Mouse (Mus musculus): ENCODE results near the gene Lmtk3. TPM values are rescaled to one million over a fixed set of nuclear protein-coding genes. Genes with fewer than 3 reads are reported as not detected.

The Lmtk3 gene
- total and polyA plus RNA-seq, 2 experiments from 2014 or later, result 12.5 to 144 TPM

- 75% methylated on average over 4 of the region's 4 CpGs for WGBS
- ATAC-seq (no peak), DNase-seq (no peak)
- no peak for TF ChIP-seq CTCF (IDR thresholded peaks at IDR 0.05; ENCODE audit: low read depth)
- H3K27ac ChIP-seq (ENCODE audit: low read depth, low read length), result no peak overlapping the region
- no peaks in the 10 kb centered on the region for H3K27me3 ChIP-seq (ENCODE audit: insufficient read depth, low read length)
- peaks cover 2% of the 10 kb centered on the region; the same call in 1 of the 2 replicates for H3K36me3 ChIP-seq (ENCODE audit: insufficient read depth)
- no peak overlapping the region for H3K9ac ChIP-seq
- no peak overlapping the region for H3K4me3 ChIP-seq (ENCODE audit: low read depth, low read length)
- peaks cover 12% of the 10 kb centered on the region for H3K4me1 ChIP-seq (ENCODE audit: insufficient read depth)
- no peaks in the 10 kb centered on the region for H3K9me3 ChIP-seq (ENCODE audit: low read length)
- no peak overlapping the region for H3K4me2 ChIP-seq (ENCODE audit: low read depth)
These were observed 1.3 kb upstream of the Lmtk3 start for GRCm38 (mm10) chr7:45782271-45782670.

- 12% methylated on average over 20 of the region's 20 CpGs for WGBS
- Histone ChIP-seq H3K27me3 (ENCODE audit: insufficient read depth, low read length) (no peaks in the 10 kb centered on the region), H3K27ac (ENCODE audit: low read depth, low read length) (peak within 1 kb of the TSS; percentile 98), H3K4me1 (ENCODE audit: insufficient read depth) (peaks cover 12% of the 10 kb centered on the region), H3K36me3 (ENCODE audit: insufficient read depth) (peaks cover 27% of the 10 kb centered on the region), H3K9me3 (ENCODE audit: low read length) (no peaks in the 10 kb centered on the region), H3K4me2 (ENCODE audit: low read depth) (peak within 1 kb of the TSS; percentile 83), H3K9ac (peak within 1 kb of the TSS; percentile 93), H3K4me3 (ENCODE audit: low read depth, low read length) (peak within 1 kb of the TSS; percentile 93)
- peak; percentile 98 for DNase-seq
- ATAC-seq, result peak; percentile 78
- TF ChIP-seq CTCF (IDR thresholded peaks at IDR 0.05; ENCODE audit: low read depth), result no peak
These were observed 1.2 kb downstream of the Lmtk3 start, which contains the start of gene Sult2b1 for GRCm38 (mm10) chr7:45784524-45785372. Gene Sult2b1 (minus strand): TSS chr7:45784669.

- peaks cover 35% of the 10 kb centered on the region for H3K36me3 ChIP-seq (ENCODE audit: insufficient read depth)
- TF ChIP-seq CTCF (IDR thresholded peaks at IDR 0.05; ENCODE audit: low read depth), result peak; percentile 21; the same call in 1 of the 2 replicates
- WGBS, result under 1% methylated on average over 39 of the region's 42 CpGs
- DNase-seq (peak; percentile 71), ATAC-seq (peak; percentile 25)
- no peaks in the 10 kb centered on the region for H3K27me3 ChIP-seq (ENCODE audit: insufficient read depth, low read length)
- peak overlapping the region; percentile 83 for H3K4me2 ChIP-seq (ENCODE audit: low read depth)
- H3K4me1 ChIP-seq (ENCODE audit: insufficient read depth), result peaks cover 12% of the 10 kb centered on the region
- H3K27ac ChIP-seq (ENCODE audit: low read depth, low read length), result peak overlapping the region; percentile 98
- H3K9me3 ChIP-seq (ENCODE audit: low read length), result no peaks in the 10 kb centered on the region
- peak overlapping the region; percentile 93 for H3K9ac ChIP-seq
- H3K4me3 ChIP-seq (ENCODE audit: low read depth, low read length), result peak overlapping the region; percentile 93
These were observed 2.0 kb downstream of the Lmtk3 start for GRCm38 (mm10) chr7:45785388-45786135.

GRCm38 (mm10) chr7:45786136-45786578 lies 2.6 kb downstream of the Lmtk3 start:
- peak overlapping the region; percentile 83 for H3K4me2 ChIP-seq (ENCODE audit: low read depth)
- no peaks in the 10 kb centered on the region for H3K27me3 ChIP-seq (ENCODE audit: insufficient read depth, low read length)
- H3K27ac ChIP-seq (ENCODE audit: low read depth, low read length), result peak overlapping the region; percentile 98
- H3K9me3 ChIP-seq (ENCODE audit: low read length), result no peaks in the 10 kb centered on the region
- peak; percentile 78 for DNase-seq
- peak overlapping the region; percentile 93 for H3K4me3 ChIP-seq (ENCODE audit: low read depth, low read length)
- peak overlapping the region; percentile 93 for H3K9ac ChIP-seq
- peak; percentile 18 for ATAC-seq
- peaks cover 12% of the 10 kb centered on the region for H3K4me1 ChIP-seq (ENCODE audit: insufficient read depth)
- no peak for TF ChIP-seq CTCF (IDR thresholded peaks at IDR 0.05; ENCODE audit: low read depth)
- whole genome bisulfite sequencing, result under 1% methylated on average over 14 of the region's 14 CpGs
- H3K36me3 ChIP-seq (ENCODE audit: insufficient read depth), result peaks cover 41% of the 10 kb centered on the region

- 0 out of 2 replicates have a peak overlapping the region, but pooled peaks have one; percentile 98 for H3K27ac ChIP-seq (ENCODE audit: low read depth, low read length)
- no peak for TF ChIP-seq CTCF (IDR thresholded peaks at IDR 0.05; ENCODE audit: low read depth)
- peak overlapping the region; percentile 83 for H3K4me2 ChIP-seq (ENCODE audit: low read depth)
- H3K27me3 ChIP-seq (ENCODE audit: insufficient read depth, low read length), result no peaks in the 10 kb centered on the region
- no peaks in the 10 kb centered on the region for H3K9me3 ChIP-seq (ENCODE audit: low read length)
- WGBS, result 16% methylated on average over 17 of the region's 17 CpGs
- H3K4me3 ChIP-seq (ENCODE audit: low read depth, low read length), result peak overlapping the region; percentile 93
- H3K4me1 ChIP-seq (ENCODE audit: insufficient read depth), result peaks cover 12% of the 10 kb centered on the region
- H3K36me3 ChIP-seq (ENCODE audit: insufficient read depth), result peaks cover 48% of the 10 kb centered on the region
- DNase-seq (peak; percentile 71), ATAC-seq (peak; percentile 38)
- H3K9ac ChIP-seq, result peak overlapping the region; percentile 93
These were observed 3.3 kb downstream of the Lmtk3 start for GRCm38 (mm10) chr7:45786661-45787413.

GRCm38 (mm10) chr7:45787642-45788041 lies 4.1 kb downstream of the Lmtk3 start:
- WGBS, result 90% methylated on average over 22 of the region's 22 CpGs
- no peak overlapping the region for H3K27ac ChIP-seq (ENCODE audit: low read depth, low read length)
- H3K4me3 ChIP-seq (ENCODE audit: low read depth, low read length), result no peak overlapping the region
- ATAC-seq (no peak), DNase-seq (no peak)
- no peak for TF ChIP-seq CTCF (IDR thresholded peaks at IDR 0.05; ENCODE audit: low read depth)
- peaks cover 55% of the 10 kb centered on the region for H3K36me3 ChIP-seq (ENCODE audit: insufficient read depth)
- H3K27me3 ChIP-seq (ENCODE audit: insufficient read depth, low read length), result no peaks in the 10 kb centered on the region
- H3K9me3 ChIP-seq (ENCODE audit: low read length), result no peaks in the 10 kb centered on the region
- H3K4me2 ChIP-seq (ENCODE audit: low read depth), result peak overlapping the region; percentile 83
- no peak overlapping the region for H3K9ac ChIP-seq
- peaks cover 12% of the 10 kb centered on the region for H3K4me1 ChIP-seq (ENCODE audit: insufficient read depth)

Measured in forebrain, postnatal 0 days (tissue).